Mouse (Mus musculus) C2C12 (cell line): ENCODE measurements around the gene Rps15. TPM values are rescaled to one million over a fixed set of nuclear protein-coding genes. Genes with fewer than 3 reads are reported as not detected.

Source experiments
- H3K27me3 ChIP-seq: one replicate; pipeline ENCODE4 v1.6.1; 2011; ENCODE audit not compliant: control insufficient read depth, insufficient read depth, insufficient read length
- H3K36me3 ChIP-seq: one replicate; pipeline ENCODE4 v1.6.1; 2011; ENCODE audit not compliant: control insufficient read depth, insufficient read depth
- H3K4me3 ChIP-seq: one replicate; pipeline ENCODE4 v1.5.1; 2011; ENCODE audit warnings: mild to moderate bottlenecking, control low read depth; ENCODE audit not compliant: poor library complexity, insufficient read depth, severe bottlenecking
- H3K79me2 ChIP-seq: one replicate; pipeline ENCODE4 v1.6.1; 2011; ENCODE audit not compliant: control insufficient read depth, insufficient read depth
- H3K79me3 ChIP-seq: one replicate; pipeline ENCODE4 v1.6.1; 2011; ENCODE audit warnings: low read depth, control low read depth
- H3ac ChIP-seq: one replicate; pipeline ENCODE3; 2011; ENCODE audit warnings: low read depth; ENCODE audit not compliant: control insufficient read depth, insufficient read length
- CEBPB ChIP-seq: IDR thresholded peaks from one replicate; pipeline ENCODE4 v1.6.1; 2011; ENCODE audit warnings: low read depth, mild to moderate bottlenecking, control low read depth, moderate library complexity
- CTCF ChIP-seq: IDR thresholded peaks from one replicate; pipeline ENCODE4 v1.5.1; 2011; ENCODE audit not compliant: control insufficient read depth, insufficient read depth, insufficient read length
- FOSL1 ChIP-seq: IDR thresholded peaks from one replicate; pipeline ENCODE4 v1.8.0; 2011; ENCODE audit warnings: mild to moderate bottlenecking, low read length; ENCODE audit not compliant: poor library complexity, insufficient read depth, severe bottlenecking
- MAX ChIP-seq: IDR thresholded peaks from one replicate; pipeline ENCODE4 v1.6.1; 2011; ENCODE audit warnings: mild to moderate bottlenecking, control low read depth
- MYOD1 ChIP-seq: IDR thresholded peaks from one replicate; pipeline ENCODE4 v1.6.1; 2011; ENCODE audit warnings: low read depth; ENCODE audit not compliant: control insufficient read depth, insufficient read length
- MYOG ChIP-seq: IDR thresholded peaks from one replicate; pipeline ENCODE4 v1.6.1; 2011; ENCODE audit not compliant: control insufficient read depth, insufficient read length; ENCODE audit errors: extremely low read depth
- USF1 ChIP-seq: IDR thresholded peaks from one replicate; pipeline ENCODE4 v1.6.1; 2011; ENCODE audit warnings: low read depth, mild to moderate bottlenecking, control low read depth, moderate library complexity
- polyA plus RNA-seq: library from polyadenylated mRNA; unstranded; fragments of >200 nt; fragmentation: generic; extraction: Trizol; gene quantifications from one replicate; pipeline ENCODE4 v1.2.1, GENCODE M21; 2012; ENCODE audit warnings: missing spikeins

Rps15 gene
- polyA plus RNA-seq, 1 experiment: 5,397 TPM

GRCm38 (mm10) chr10:80282481-80283441 lies 9.5 kb upstream of the Rps15 start:
- no peak for TF ChIP-seq USF1
- no peak for TF ChIP-seq MYOG
- TF ChIP-seq FOSL1: no peak
- TF ChIP-seq CEBPB: no peak
- no peak for TF ChIP-seq MYOD1
- no peak for TF ChIP-seq MAX
- no peak for TF ChIP-seq CTCF
- no peak overlapping the region for H3K4me3 ChIP-seq
- peaks cover 85% of the 10 kb centered on the region for H3K36me3 ChIP-seq
- H3K79me2 ChIP-seq: no peaks in the 10 kb centered on the region
- H3ac ChIP-seq: no peak overlapping the region
- H3K27me3 ChIP-seq: no peaks in the 10 kb centered on the region
- no peaks in the 10 kb centered on the region for H3K79me3 ChIP-seq

GRCm38 (mm10) chr10:80285222-80286070 lies 6.8 kb upstream of the Rps15 start:
- Histone ChIP-seq H3K36me3 (peaks cover 68% of the 10 kb centered on the region), H3K79me3 (no peaks in the 10 kb centered on the region), H3K79me2 (no peaks in the 10 kb centered on the region), H3K4me3 (no peak overlapping the region), H3ac (no peak overlapping the region), H3K27me3 (no peaks in the 10 kb centered on the region)
- TF ChIP-seq MYOD1 (no peak), CEBPB (no peak), MYOG (no peak), FOSL1 (no peak), CTCF (no peak), USF1 (no peak), MAX (no peak)

GRCm38 (mm10) chr10:80288097-80288496 lies 4.2 kb upstream of the Rps15 start:
- Histone ChIP-seq H3K36me3 (peaks cover 59% of the 10 kb centered on the region), H3K79me3 (peaks cover 7% of the 10 kb centered on the region)

DNA sequence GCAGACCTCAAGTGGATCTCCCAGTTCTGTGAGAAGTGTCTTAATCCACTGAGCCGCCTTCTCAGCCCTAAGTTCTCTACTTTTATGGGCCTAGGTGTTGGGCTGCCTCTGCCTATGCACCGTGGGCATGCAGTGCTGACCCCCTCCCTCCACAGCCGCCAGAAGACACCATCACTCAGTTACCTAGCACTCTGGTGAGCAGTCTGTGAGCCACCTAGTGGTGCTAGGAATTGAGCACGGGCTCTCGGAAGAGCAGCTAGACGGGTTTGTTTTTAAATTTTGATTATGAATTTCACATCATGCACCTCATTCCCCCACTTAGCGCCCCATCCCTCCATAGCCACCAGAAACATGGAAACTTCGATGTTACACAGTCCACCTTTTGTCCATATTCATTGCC lies 3.6 kb upstream of the Rps15 start:
- H3K27me3 ChIP-seq: no peaks in the 10 kb centered on the region
- no peak overlapping the region for H3ac ChIP-seq
- H3K36me3 ChIP-seq: peaks cover 59% of the 10 kb centered on the region
- no peak overlapping the region for H3K4me3 ChIP-seq
- no peak for TF ChIP-seq CTCF
- no peak for TF ChIP-seq CEBPB
- no peak for TF ChIP-seq MAX
- TF ChIP-seq MYOD1: no peak
- H3K79me3 ChIP-seq: peaks cover 13% of the 10 kb centered on the region
- peaks cover 15% of the 10 kb centered on the region for H3K79me2 ChIP-seq

More at GRCm38 (mm10) chr10:80288097-80288496, 4.2 kb upstream of the Rps15 start:
- Histone ChIP-seq H3K4me3 (no peak overlapping the region), H3K79me2 (peaks cover 9% of the 10 kb centered on the region), H3K27me3 (no peaks in the 10 kb centered on the region), H3ac (no peak overlapping the region)
- TF ChIP-seq MYOD1 (no peak), CTCF (no peak), CEBPB (no peak), FOSL1 (no peak), MAX (no peak), USF1 (no peak), MYOG (no peak)

DNA sequence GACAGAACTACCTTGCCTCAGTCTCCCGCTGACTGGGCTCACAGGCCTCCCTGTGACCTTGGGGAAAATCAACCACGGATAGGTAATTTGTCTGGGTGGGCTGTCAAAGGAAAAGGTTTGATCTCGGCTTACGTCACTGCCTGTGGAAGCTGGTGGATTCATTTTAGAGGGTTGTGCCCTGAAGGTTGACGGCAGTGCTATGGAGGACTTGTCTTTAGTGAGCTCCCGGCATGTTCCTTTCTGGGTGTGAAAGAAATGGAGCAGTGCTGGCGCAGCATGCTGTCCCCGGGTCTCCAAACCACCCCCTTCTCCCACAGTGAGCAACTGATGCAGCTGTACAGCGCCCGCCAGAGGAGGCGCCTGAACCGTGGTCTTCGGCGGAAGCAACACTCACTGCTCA lies 1.1 kb downstream of the Rps15 start:
- Histone ChIP-seq H3K36me3 (peaks cover 33% of the 10 kb centered on the region), H3K4me3 (peak overlapping the region; percentile 97), H3K79me3 (peaks cover 17% of the 10 kb centered on the region), H3K79me2 (peaks cover 31% of the 10 kb centered on the region), H3ac (peak overlapping the region; percentile 74), H3K27me3 (peaks cover 7% of the 10 kb centered on the region)
- TF ChIP-seq FOSL1: no peak
- TF ChIP-seq MYOD1: no peak
- TF ChIP-seq USF1: no peak
- TF ChIP-seq MAX: no peak
- no peak for TF ChIP-seq CTCF
- TF ChIP-seq MYOG: no peak
- no peak for TF ChIP-seq CEBPB
